Mouse (Mus musculus) monocyte, adult 5-6 weeks (primary cell): ENCODE results near the gene E330021D16Rik. TPM values are rescaled to one million over a fixed set of nuclear protein-coding genes. Genes with fewer than 3 reads are reported as not detected.
A peak's percentile ranks its signal among the peaks of the same experiment; 100 is the strongest.

Experiments used
- ATAC-seq: fragments of 153-309, 156-312 bp; replicated peaks from 2 replicates; pipeline ENCODE4 v1.8.0; 2017; ENCODE audit warnings: mild to moderate bottlenecking; ENCODE audit not compliant: low TSS enrichment, insufficient number of reproducible peaks, severe bottlenecking, poor library complexity, low FRiP score
- total RNA-seq: library from RNA; stranded (forward); fragments of 200-1000, 200-491, 200-594 nt; gene quantifications from 3 replicates; pipeline ENCODE4 v1.2.3, GENCODE M21; 2017

E330021D16Rik gene
- total RNA-seq, 1 experiment from 2014 or later = not detected

DNA sequence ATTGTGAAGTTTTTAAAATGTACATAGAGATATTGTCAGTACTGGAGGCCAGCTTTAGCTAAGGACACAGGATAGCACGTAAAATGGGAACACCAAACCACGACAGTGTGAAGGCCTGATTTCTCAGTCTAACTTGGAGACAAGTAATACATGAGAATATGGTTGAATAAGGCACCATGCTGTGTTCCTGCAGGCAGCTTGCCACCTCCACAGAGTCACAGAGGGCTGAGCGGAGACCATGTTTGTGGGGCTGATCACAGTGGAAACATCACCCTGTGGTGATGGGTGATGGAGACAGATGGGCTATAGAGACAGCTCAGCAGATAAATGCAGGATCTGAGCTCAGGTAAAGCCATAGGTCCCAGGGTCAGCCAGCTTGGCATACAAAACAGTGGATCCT is 8.8 kb upstream of the E330021D16Rik start:
- ATAC-seq = no peak

- ATAC-seq = no peak
Measured at GRCm38 (mm10) chr6:136423201-136423600, 7.8 kb upstream of the E330021D16Rik start.

DNA sequence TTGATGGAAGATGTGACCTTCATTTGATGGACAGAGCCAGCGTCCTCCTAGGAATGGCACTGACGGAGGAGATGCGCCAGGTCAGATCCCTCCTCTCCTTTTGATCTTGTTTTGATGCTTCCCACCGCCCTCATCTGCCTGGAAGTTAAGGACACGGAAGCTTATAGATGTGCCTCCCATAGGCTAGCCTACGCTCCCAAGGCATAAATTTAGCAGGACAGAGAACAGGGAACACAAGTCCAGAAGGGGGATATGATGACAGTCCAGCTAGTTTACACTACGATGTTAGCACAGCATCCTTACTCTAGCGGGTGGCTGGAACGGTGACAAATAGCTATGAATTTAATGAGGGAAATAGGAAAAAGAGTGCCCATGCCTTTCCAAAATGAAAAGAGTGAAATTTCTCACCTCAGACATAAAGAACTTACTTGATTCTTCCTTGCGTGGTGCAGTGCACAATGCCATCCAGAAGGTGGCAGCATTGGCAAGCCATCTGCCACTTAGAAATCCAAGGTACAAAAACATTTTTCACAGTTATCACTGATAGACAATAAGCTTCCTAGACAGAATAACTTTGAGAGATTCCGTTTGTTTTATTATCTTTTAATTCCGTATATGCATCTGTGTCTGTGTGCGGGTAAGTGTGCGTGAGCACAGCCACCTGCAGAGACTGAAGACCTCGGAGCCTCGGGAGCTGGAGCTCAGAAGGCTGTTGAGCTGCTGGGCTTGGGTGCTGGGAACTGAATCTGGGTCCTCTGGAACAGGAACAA is 6.9 kb upstream of the E330021D16Rik start:
- peak; percentile 75 for ATAC-seq

DNA sequence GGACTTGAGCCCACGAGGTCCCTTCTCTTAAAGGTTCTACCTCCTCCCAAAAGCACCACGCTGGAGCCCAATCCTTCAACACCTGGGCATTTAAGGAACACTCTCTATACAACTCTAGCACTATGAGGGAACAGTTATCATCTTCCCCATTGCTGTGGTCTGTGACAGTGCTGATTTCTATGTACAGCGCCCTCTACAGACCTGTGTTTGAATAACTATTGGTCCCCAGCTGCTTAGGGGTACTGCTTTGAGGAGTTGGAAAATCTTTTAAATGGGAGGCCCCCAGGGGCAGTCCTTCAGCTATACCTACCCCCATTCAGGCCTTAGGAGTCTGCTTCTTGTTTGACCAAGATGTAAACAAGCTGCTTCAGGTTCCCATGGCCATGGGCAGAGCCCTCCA is 5.7 kb upstream of the E330021D16Rik start:
- ATAC-seq = no peak

DNA sequence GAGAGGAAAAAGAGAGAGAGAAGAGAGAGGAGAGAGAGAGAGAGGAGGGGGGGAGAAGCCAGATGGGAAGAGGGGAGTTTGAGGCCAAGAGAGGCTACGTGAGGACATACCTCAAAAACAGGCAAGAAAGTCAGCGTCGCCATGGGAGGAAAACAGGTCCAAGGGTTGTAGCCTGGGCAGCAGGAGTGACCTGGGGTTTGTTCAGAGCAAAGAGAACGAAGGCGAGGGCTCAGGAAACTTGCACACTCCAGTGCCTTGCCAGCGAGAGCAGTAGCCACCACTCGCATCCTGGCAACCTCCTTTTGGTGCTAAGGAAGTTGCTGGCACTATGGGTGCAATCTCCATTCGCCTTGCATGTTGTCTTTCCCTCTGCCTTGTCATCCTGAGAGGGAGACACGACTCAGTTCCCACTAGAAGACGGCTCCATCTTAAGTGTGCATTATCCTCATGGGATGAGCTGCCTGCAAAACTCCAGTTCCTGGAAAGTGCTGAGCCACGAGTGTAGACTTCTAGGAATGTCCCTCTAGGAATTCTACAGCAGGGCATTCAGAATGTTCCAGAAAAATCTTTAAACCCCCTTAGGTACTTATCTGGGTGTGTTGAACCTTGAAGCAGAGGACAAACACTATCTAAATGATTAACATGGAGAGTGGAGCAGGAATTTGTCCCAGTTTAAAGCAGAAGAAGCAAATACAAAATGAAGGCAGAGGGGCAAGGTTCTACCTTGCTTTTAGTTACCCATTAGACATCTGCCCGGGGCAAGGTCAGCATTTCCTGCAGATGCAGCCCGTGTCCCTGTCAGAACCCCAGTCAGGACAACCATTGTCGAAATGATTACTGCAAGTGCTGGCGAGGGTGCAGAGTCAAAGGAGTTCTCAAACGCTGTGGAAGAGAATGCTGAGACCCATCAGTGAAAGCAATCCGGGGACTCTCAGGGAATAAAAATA is 3.8 kb upstream of the E330021D16Rik start:
- ATAC-seq = no peak

GRCm38 (mm10) chr6:136418333-136418848 is 3.0 kb upstream of the E330021D16Rik start:
- no peak for ATAC-seq

GRCm38 (mm10) chr6:136417864-136418263 is 2.5 kb upstream of the E330021D16Rik start:
- no peak for ATAC-seq

GRCm38 (mm10) chr6:136413856-136414362 is 1.5 kb downstream of the E330021D16Rik start:
- ATAC-seq = no peak

GRCm38 (mm10) chr6:136407608-136408192 is 7.7 kb downstream of the E330021D16Rik start:
- no peak for ATAC-seq

- ATAC-seq = no peak
Measured at GRCm38 (mm10) chr6:136396860-136397259, 18.5 kb downstream of the E330021D16Rik start.

DNA sequence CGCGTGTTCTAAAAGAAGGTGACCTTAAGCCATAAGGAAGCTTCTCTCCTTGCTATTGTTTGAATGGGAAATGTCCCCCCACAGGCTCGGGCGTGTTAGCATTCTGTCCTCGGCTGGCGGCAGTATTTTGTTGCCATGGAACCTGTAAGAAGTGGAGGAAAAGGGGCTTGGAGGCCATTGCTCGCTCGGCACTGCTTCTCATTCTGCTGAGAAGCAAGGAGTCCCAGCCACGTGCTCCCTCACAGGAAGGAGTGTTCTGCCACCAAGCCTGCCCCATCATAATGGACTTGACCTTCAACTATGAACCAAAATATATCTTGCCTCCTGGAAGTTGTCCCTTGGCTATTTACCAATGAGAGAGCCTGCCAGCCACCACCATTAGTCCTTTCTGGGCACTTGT is 25.1 kb downstream of the E330021D16Rik start:
- ATAC-seq = no peak

DNA sequence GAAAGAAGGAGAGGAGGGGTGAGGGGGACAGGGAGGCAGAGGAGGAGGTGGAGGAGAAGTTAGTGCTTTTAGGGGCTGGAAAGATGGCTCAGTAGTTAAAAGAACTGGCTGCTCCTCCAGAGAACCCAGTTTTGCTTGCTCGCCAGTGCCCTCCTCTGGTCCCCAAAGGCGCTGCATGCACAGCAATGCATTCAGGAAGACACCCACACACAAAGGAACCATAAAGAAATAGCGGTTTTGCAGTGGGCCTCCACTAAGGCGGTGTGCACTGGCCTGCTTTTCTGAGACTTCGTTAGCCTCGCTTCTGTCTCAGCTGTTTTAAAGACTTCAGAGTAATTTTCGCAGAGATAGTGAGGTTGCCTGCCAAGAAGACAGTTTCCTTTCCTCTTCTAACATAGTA is 30.1 kb downstream of the E330021D16Rik start:
- ATAC-seq = no peak

GRCm38 (mm10) chr6:136383218-136383617 is 32.2 kb downstream of the E330021D16Rik start:
- no peak for ATAC-seq

DNA sequence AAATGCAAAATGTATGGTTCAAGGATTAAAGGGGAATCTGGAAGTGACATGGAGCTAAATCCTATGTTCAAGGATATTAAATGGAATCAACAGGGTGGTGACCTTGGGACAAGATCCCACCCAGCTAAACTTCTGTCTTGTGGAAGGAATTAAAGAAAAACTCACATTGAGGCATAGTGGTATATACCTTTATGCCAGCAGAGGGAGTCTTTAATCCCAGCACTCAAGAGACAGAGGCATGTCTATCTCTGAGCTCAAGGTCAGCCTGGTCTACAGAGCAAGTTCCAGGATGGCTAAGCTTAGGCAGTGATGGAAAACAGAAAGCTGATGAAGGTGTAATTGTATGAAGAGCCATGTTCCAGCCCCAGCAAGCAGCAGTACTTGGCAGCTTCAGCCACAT is 39.3 kb downstream of the E330021D16Rik start:
- no peak for ATAC-seq

DNA sequence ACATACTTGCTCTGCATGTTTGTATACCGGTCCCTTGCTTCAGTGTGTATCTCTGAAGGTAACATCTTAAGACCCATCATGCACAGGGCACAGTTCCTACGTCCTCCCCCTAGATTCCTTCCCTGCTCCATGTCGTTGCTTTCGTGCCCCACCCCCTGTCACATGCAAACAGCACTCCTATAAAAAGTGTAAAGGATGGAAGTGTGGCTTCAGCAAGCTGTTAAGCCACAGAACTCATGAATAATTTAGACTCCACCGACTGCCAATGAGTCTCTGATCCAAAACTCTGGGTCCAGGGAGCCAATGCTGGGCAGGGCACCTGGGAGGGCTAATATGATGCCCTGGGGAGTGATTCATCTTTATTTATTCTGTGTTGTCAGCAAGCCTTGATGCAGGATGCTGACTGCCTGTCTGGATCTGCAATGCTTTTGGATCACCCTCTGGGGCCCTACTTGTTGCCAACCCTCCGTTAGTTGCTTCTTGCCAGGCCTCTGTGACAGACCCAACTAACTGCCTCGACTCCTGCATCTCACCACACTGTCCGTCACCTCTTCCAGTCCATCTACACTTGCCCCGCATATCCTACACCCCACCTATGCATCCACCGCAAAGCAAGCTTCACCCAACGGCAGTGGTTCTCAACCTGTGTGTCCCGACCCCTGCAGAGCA is 50.8 kb downstream of the E330021D16Rik start:
- ATAC-seq = no peak

- ATAC-seq = no peak
Measured at GRCm38 (mm10) chr6:136364008-136364407, 51.4 kb downstream of the E330021D16Rik start.

DNA sequence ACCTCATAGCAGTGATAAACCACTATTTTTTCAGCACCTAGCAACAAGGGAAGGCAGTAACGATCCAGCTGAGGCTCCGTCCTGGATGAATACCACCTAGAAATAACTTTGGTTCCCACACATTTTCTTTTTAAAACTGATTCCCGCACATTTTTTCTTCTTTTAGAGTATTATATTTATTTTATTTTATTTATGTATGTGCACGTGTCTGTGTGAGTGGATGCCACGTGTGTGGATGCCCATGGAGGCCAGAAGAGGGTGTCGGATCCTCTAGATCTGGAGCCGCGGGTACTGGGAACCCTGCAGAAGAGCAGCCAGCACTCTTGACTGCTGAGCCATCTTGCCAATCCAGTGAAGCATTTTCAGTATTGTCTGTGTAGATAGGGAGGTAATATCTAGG is 52.1 kb downstream of the E330021D16Rik start:
- no peak for ATAC-seq

GRCm38 (mm10) chr6:136358471-136358870 is 56.9 kb downstream of the E330021D16Rik start:
- no peak for ATAC-seq
